Mouse (Mus musculus) forebrain, embryonic 10.5 days (tissue): ENCODE measurements at regions not wholly inside any gene's neighbourhood (a gene's known extent, or its start where the extent isn't known, plus 50 kb on each side); places are given as distances from the start of the nearest gene placed in this dataset.

Source experiments
- DNase-seq: peaks from one replicate; pipeline ENCODE4 v3.0.0-alpha.2; 2017; ENCODE audit warnings: low spot score; ENCODE audit errors: extremely low spot score
- H3K27ac ChIP-seq: fragments of 300-500 bp; sonication (generic); 2 replicates; pipeline ENCODE4 v1.5.1; 2016; ENCODE audit warnings: mild to moderate bottlenecking
- H3K27me3 ChIP-seq: fragments of 300-500 bp; sonication (generic); 2 replicates; pipeline ENCODE4 v1.6.1; 2016; ENCODE audit warnings: mild to moderate bottlenecking; ENCODE audit not compliant: poor library complexity, severe bottlenecking
- H3K36me3 ChIP-seq: fragments of 300-500 bp; sonication (generic); replicated peaks from 2 replicates; pipeline ENCODE4 v1.6.1; 2016; ENCODE audit warnings: mild to moderate bottlenecking, moderate library complexity
- H3K4me1 ChIP-seq: fragments of 300-500 bp; sonication (generic); 2 replicates; pipeline ENCODE4 v1.6.1; 2016
- H3K4me3 ChIP-seq: fragments of 300-500 bp; sonication (generic); 2 replicates; pipeline ENCODE4 v1.5.1; 2016; ENCODE audit warnings: mild to moderate bottlenecking, moderate library complexity
- H3K9me3 ChIP-seq: fragments of 300-500 bp; sonication (generic); 2 replicates; pipeline ENCODE4 v1.6.1; 2016; ENCODE audit warnings: mild to moderate bottlenecking, moderate library complexity
- WGBS: fragments of 180-500 bp; shearing (Covaris S2); methylation state at CpG from one replicate; pipeline ENCODE4 v1.1.7; 2016; 5-methylcytosine and 5-hydroxymethylcytosine counted together

DNA sequence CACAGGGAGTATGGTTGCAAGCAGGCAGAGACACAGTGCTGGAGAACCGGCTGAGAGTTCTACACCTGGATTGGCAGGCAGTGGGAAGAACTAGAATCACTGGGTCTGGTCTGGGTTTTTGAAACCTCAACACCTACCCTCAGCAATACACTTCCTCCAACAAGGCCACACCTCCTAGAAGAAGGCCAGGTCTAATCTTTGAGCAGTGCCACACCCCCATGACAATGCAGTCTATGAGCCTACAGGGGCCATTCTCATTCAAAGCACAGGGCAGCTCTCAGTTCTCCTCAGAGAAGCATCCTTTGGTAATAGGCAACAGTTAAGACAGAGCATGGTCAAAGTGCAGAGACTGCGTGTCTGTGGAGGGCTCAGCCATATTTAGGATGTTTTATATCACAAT is 300.8 kb downstream of the Bbx start:
- no peak overlapping the region for H3K27ac ChIP-seq
- no peaks in the 10 kb centered on the region for H3K9me3 ChIP-seq
- no peaks in the 10 kb centered on the region for H3K4me1 ChIP-seq
- no peak overlapping the region for H3K4me3 ChIP-seq
- no peaks in the 10 kb centered on the region for H3K27me3 ChIP-seq
- no peak for DNase-seq
- H3K36me3 ChIP-seq: no peaks in the 10 kb centered on the region
- 91% methylated on average over 2 of the region's 2 CpGs for WGBS
